Mouse (Mus musculus): ENCODE measurements at regions not wholly inside any gene's neighbourhood (a gene's known extent, or its start where the extent isn't known, plus 50 kb on each side); places are given as distances from the start of the nearest gene placed in this dataset.

- DNase-seq (ENCODE audit: low read depth, low spot score): no peak
Observed at GRCm38 (mm10) chr9:41328056-41328455, 166.6 kb upstream of the Ubash3b start.

GRCm38 (mm10) chr9:41327561-41327960 is 166.1 kb upstream of the Ubash3b start:
- DNase-seq (ENCODE audit: low read depth, low spot score): no peak

GRCm38 (mm10) chr9:41326772-41327560 is 165.5 kb upstream of the Ubash3b start:
- no peak for DNase-seq (ENCODE audit: low read depth, low spot score)

GRCm38 (mm10) chr9:41321521-41321920 is 160.0 kb upstream of the Ubash3b start:
- DNase-seq (ENCODE audit: low read depth, low spot score): no peak

- DNase-seq (ENCODE audit: low read depth, low spot score): no peak
Observed at GRCm38 (mm10) chr9:41319066-41319465, 157.6 kb upstream of the Ubash3b start.

- no peak for DNase-seq (ENCODE audit: low read depth, low spot score)
Observed at GRCm38 (mm10) chr9:41306229-41306628, 144.7 kb upstream of the Ubash3b start.

- no peak for DNase-seq (ENCODE audit: low read depth, low spot score)
Observed at GRCm38 (mm10) chr9:41303494-41303828, 142.0 kb upstream of the Ubash3b start.

- DNase-seq (ENCODE audit: low read depth, low spot score): no peak
Observed at GRCm38 (mm10) chr9:41302809-41303493, 141.5 kb upstream of the Ubash3b start.

- DNase-seq (ENCODE audit: low read depth, low spot score): no peak
Observed at GRCm38 (mm10) chr9:41286145-41286468, 124.6 kb upstream of the Ubash3b start.

- no peak for DNase-seq (ENCODE audit: low read depth, low spot score)
Observed at GRCm38 (mm10) chr9:41285266-41286144, 124.0 kb upstream of the Ubash3b start.

- no peak for DNase-seq (ENCODE audit: low read depth, low spot score)
Observed at GRCm38 (mm10) chr9:41277726-41278125, 116.2 kb upstream of the Ubash3b start.

GRCm38 (mm10) chr9:41273839-41274271 is 112.4 kb upstream of the Ubash3b start:
- no peak for DNase-seq (ENCODE audit: low read depth, low spot score)

GRCm38 (mm10) chr9:41273171-41273781 is 111.8 kb upstream of the Ubash3b start:
- DNase-seq (ENCODE audit: low read depth, low spot score): no peak

GRCm38 (mm10) chr9:41272596-41272995 is 111.1 kb upstream of the Ubash3b start:
- DNase-seq (ENCODE audit: low read depth, low spot score): no peak

GRCm38 (mm10) chr9:41268112-41268511 is 106.6 kb upstream of the Ubash3b start:
- no peak for DNase-seq (ENCODE audit: low read depth, low spot score)

GRCm38 (mm10) chr9:41264485-41264884 is 103.0 kb upstream of the Ubash3b start:
- no peak for DNase-seq (ENCODE audit: low read depth, low spot score)

- no peak for DNase-seq (ENCODE audit: low read depth, low spot score)
Observed at GRCm38 (mm10) chr9:41257244-41257643, 95.7 kb upstream of the Ubash3b start.

- DNase-seq (ENCODE audit: low read depth, low spot score): no peak
Observed at GRCm38 (mm10) chr9:41242372-41242771, 80.9 kb upstream of the Ubash3b start.

- DNase-seq (ENCODE audit: low read depth, low spot score): no peak
Observed at GRCm38 (mm10) chr9:41239097-41239451, 77.6 kb upstream of the Ubash3b start.

GRCm38 (mm10) chr9:41238395-41239096 is 77.0 kb upstream of the Ubash3b start:
- no peak for DNase-seq (ENCODE audit: low read depth, low spot score)

- DNase-seq (ENCODE audit: low read depth, low spot score): no peak
Observed at GRCm38 (mm10) chr9:41237265-41237664, 75.8 kb upstream of the Ubash3b start.

All from WW6 (cell line).